Mouse (Mus musculus): ENCODE data around the gene Gcnt3.
A peak's percentile ranks its signal among the peaks of the same experiment; 100 is the strongest.

The Gcnt3 gene

GRCm38 (mm10) chr9:69999318-69999717 lies 38.6 kb downstream of the Gcnt3 start:
- DNase-seq, result no peak

- DNase-seq, result no peak
These were observed 43.3 kb downstream of the Gcnt3 start for GRCm38 (mm10) chr9:69994547-69994946.

- no peak for DNase-seq
These were observed 44.4 kb downstream of the Gcnt3 start for GRCm38 (mm10) chr9:69993479-69993878.

DNA sequence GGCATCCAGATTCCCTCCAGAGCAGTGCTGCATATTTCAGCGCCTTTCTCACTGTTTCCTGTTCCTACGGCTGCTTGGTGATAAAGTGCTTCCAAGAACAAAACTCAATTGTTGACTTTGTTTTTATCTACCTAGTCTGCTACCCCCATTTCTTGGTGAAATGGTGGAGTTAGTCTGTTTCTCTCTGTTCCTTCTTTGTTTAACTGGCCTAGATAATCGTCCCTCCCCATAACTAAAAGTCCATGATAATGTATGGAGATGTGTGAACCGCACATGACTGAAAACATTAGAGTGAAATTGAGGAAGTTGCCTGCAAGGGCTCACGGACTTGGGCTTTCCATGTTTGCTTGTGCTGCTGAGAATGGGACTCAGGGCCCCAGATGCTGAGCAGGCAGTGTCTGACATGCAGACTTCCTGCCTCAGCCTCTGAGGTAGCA lies 45.0 kb downstream of the Gcnt3 start:
- no peak for DNase-seq

- DNase-seq, result no peak
These were observed 47.5 kb downstream of the Gcnt3 start for GRCm38 (mm10) chr9:69990346-69990745.

- DNase-seq, result peak; percentile 96 to 97
These were observed 48.4 kb downstream of the Gcnt3 start, which contains the start of gene Bnip2 for GRCm38 (mm10) chr9:69989303-69990121. TSS of gene Bnip2 (plus strand) at chr9:69989466.

GRCm38 (mm10) chr9:69988706-69989302 lies 49.1 kb downstream of the Gcnt3 start:
- no peak for DNase-seq

- peak; percentile 43 to 52 for DNase-seq
These were observed 50.3 kb downstream of the Gcnt3 start for GRCm38 (mm10) chr9:69987579-69987978.

GRCm38 (mm10) chr9:69986571-69986970 lies 51.3 kb downstream of the Gcnt3 start:
- no peak for DNase-seq

GRCm38 (mm10) chr9:69986063-69986462 lies 51.8 kb downstream of the Gcnt3 start:
- no peak for DNase-seq

DNA sequence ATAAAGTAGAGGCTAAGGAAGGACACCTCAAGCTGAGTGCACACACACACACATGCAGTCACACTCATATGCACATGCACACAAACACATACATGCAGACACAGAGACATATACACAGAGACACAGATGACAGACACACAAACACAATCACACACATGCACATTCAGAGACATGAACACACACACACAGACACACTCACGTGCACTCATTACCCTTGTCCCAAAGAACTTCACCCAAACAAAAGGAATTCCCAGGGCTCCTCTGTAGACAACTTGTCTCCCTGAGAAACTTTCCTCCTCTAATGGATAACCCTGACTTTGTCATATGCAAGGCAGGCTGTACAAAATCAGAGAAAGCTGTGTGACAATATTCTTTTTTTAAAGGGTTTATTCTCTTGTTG lies 52.4 kb downstream of the Gcnt3 start:
- DNase-seq, result no peak

Measured in lung, adult 18-20 months (tissue).